Mouse (Mus musculus): ENCODE data around the gene Cdon. TPM values are rescaled to one million over a fixed set of nuclear protein-coding genes. Genes with fewer than 3 reads are reported as not detected.
A peak's percentile ranks its signal among the peaks of the same experiment; 100 is the strongest.

Cdon gene
- polyA plus RNA-seq, 1 experiment, result 13.2 TPM

DNA sequence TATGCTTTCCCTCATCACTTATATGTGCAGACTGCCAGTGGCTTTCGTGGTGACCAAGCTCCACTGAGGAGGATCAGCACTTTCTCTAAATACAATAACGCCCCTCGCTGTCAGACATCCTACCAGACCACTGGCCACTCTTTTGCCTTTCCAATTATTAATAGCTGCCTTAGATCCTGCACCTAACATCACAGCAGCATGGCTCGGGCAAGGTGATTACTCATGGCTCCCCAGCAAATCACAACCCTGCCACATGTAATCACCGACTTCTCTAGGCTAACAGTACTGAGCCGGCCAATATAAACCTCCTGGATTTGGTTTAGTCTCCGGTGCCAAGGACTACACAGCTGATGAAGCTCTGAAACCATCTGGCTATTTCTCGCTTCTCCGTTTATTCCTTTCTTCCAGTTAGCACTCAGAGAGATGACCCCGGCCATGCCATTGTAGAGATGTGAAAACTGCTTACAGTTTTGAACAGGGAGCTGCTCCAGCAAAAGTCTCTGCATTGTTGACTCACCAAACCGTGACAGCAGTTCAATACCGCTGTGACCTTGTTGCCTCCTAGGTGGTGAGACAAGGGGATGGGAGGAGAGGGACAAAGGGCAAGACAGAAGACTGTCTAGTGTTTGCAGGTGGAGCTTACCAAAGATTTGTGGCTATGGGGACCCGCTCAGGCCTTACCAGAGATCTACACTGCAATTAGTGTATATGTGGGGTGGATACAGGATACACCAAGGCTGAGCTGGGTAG lies 118.2 kb downstream of the Cdon start:
- no peak for DNase-seq
- WGBS, result 40% methylated on average over 13 of the region's 13 CpGs
- no peaks in the 10 kb centered on the region for H3K27me3 ChIP-seq (ENCODE audit: control insufficient read depth, insufficient read depth, low read length)
- no peak overlapping the region for H3K4me3 ChIP-seq (replicated peaks; ENCODE audit: insufficient read depth, low read depth, low read length)
- H3K4me1 ChIP-seq (ENCODE audit: control insufficient read depth, insufficient read depth, low read length), result 0 out of 2 replicates have a peak, but pooled peaks cover 3% of the 10 kb centered on the region
- no peak for TF ChIP-seq CTCF (IDR thresholded peaks at IDR 0.05; ENCODE audit: borderline replicate concordance, insufficient read depth, low read depth, low read length)
- no peak for TF ChIP-seq POLR2A (IDR thresholded peaks at IDR 0.05; ENCODE audit: borderline replicate concordance, insufficient read depth, low read length)
- H3K27ac ChIP-seq (ENCODE audit: insufficient read depth, low read length), result no peak overlapping the region

DNA sequence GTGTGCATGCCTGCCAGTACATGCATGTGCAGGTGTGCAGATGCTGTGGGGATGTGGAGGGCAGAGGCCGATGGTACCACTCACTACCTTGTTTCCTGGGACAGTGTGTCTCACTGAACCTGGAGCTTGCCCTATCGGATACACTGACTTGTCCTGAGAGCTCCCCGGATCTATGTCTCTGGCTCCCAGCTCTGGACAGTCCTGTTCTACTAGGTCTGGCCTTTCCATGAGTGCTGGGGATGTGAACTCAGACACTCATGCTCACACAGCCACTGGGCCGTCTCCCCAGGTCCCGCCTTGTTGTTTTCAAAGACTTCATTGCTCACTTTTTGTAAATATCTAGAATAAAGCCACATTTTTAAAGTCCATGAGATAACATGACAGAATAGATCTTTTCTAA lies 120.1 kb downstream of the Cdon start:
- Histone ChIP-seq H3K4me3 (replicated peaks; ENCODE audit: insufficient read depth, low read depth, low read length) (no peak overlapping the region), H3K27ac (ENCODE audit: insufficient read depth, low read length) (no peak overlapping the region), H3K27me3 (ENCODE audit: control insufficient read depth, insufficient read depth, low read length) (no peaks in the 10 kb centered on the region), H3K4me1 (ENCODE audit: control insufficient read depth, insufficient read depth, low read length) (0 out of 2 replicates have a peak, but pooled peaks cover 3% of the 10 kb centered on the region)
- WGBS, result 91% methylated on average over 5 of the region's 5 CpGs
- TF ChIP-seq CTCF (IDR thresholded peaks at IDR 0.05; ENCODE audit: borderline replicate concordance, insufficient read depth, low read depth, low read length) (no peak), POLR2A (IDR thresholded peaks at IDR 0.05; ENCODE audit: borderline replicate concordance, insufficient read depth, low read length) (no peak)
- DNase-seq, result no peak

DNA sequence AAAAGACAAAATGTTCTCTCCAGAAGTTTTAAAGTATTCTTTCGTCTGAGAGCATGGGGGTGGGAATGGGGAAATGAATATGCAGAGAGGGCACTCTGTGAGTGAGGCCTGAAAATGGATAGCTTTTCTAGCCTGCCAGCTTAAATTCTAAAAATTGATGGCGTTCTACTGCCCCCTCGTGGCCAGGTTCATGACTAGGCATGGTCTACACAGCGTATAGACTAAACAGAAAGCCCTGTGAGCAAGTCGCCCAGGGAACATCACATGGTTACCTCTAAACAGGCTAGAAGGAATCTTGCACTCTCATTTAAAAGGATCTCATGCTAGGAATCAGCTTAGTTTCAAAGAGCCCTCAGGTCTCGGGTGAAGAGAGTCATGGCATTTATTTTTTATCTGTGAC lies 120.6 kb downstream of the Cdon start:
- WGBS, result 13% methylated on average over 6 of the region's 6 CpGs
- TF ChIP-seq CTCF (IDR thresholded peaks at IDR 0.05; ENCODE audit: borderline replicate concordance, insufficient read depth, low read depth, low read length) (peak; percentile 81), POLR2A (IDR thresholded peaks at IDR 0.05; ENCODE audit: borderline replicate concordance, insufficient read depth, low read length) (no peak)
- Histone ChIP-seq H3K27me3 (ENCODE audit: control insufficient read depth, insufficient read depth, low read length) (no peaks in the 10 kb centered on the region), H3K4me3 (replicated peaks; ENCODE audit: insufficient read depth, low read depth, low read length) (no peak overlapping the region), H3K27ac (ENCODE audit: insufficient read depth, low read length) (no peak overlapping the region), H3K4me1 (ENCODE audit: control insufficient read depth, insufficient read depth, low read length) (0 out of 2 replicates have a peak, but pooled peaks cover 3% of the 10 kb centered on the region)
- peak; percentile 62 to 80 for DNase-seq

DNA sequence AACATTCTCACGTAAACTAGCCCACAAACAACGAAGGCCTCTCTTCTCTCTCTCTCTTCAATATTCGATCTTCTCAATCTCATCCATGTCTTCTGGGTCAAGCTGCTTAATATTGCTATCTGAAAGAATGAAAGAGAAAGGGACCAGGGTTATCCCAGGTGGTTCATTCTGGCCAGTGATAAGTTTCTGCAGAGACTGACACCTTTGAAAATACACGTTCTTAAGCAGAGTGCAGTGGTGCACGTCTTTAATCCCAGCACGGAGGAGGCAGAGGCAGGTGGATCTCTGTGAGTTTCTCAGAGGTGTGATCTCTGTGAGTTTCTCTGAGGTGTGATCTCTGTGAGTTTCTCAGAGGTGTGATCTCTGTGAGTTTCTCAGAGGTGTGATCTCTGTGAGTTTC lies 121.0 kb downstream of the Cdon start:
- DNase-seq, result no peak
- 68% methylated on average over 6 of the region's 6 CpGs for WGBS
- Histone ChIP-seq H3K4me1 (ENCODE audit: control insufficient read depth, insufficient read depth, low read length) (0 out of 2 replicates have a peak, but pooled peaks cover 3% of the 10 kb centered on the region), H3K27me3 (ENCODE audit: control insufficient read depth, insufficient read depth, low read length) (no peaks in the 10 kb centered on the region), H3K27ac (ENCODE audit: insufficient read depth, low read length) (no peak overlapping the region), H3K4me3 (replicated peaks; ENCODE audit: insufficient read depth, low read depth, low read length) (no peak overlapping the region)
- no peak for TF ChIP-seq CTCF (IDR thresholded peaks at IDR 0.05; ENCODE audit: borderline replicate concordance, insufficient read depth, low read depth, low read length)
- no peak for TF ChIP-seq POLR2A (IDR thresholded peaks at IDR 0.05; ENCODE audit: borderline replicate concordance, insufficient read depth, low read length)

DNA sequence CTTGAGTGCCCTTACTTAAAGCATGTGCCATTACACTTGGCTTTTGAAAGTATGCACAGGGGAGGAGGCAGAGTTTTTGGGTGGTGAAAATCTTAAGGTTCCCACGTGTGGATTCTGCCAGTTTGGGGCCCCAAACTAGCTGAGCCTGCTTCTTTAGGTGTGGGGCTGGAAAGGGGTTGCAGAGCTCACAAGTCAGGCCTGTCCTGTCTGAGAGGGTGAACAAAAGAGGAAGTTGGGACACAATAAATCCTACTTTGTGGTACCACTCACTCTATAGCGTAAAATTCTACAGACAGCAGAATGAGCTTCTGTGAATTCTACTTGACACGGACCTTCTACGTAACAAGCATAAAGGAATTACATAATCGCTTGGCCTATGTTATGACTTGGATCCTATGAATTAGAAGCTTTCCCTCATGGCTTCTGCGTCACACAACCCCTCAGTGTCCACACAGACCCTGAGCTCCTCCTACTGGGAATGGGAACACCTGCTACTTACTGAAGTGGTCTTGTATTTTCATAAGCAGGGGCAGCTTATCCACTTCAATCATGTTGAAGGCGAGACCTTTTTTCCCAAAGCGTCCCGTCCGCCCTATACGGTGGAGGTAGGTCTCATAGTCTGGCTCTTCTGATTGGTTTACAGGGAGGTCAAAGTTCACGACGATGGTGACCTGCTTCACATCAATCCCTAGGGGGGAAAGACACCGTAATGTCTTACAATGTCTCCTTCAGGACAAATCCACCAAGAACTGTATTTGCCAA lies 122.4 kb downstream of the Cdon start:
- Histone ChIP-seq H3K4me3 (replicated peaks; ENCODE audit: insufficient read depth, low read depth, low read length) (no peak overlapping the region), H3K4me1 (ENCODE audit: control insufficient read depth, insufficient read depth, low read length) (0 out of 2 replicates have a peak, but pooled peaks cover 3% of the 10 kb centered on the region), H3K27me3 (ENCODE audit: control insufficient read depth, insufficient read depth, low read length) (no peaks in the 10 kb centered on the region), H3K27ac (ENCODE audit: insufficient read depth, low read length) (no peak overlapping the region)
- no peak for DNase-seq
- TF ChIP-seq POLR2A (IDR thresholded peaks at IDR 0.05; ENCODE audit: borderline replicate concordance, insufficient read depth, low read length) (no peak), CTCF (IDR thresholded peaks at IDR 0.05; ENCODE audit: borderline replicate concordance, insufficient read depth, low read depth, low read length) (no peak)
- WGBS, result 89% methylated on average over 14 of the region's 14 CpGs

DNA sequence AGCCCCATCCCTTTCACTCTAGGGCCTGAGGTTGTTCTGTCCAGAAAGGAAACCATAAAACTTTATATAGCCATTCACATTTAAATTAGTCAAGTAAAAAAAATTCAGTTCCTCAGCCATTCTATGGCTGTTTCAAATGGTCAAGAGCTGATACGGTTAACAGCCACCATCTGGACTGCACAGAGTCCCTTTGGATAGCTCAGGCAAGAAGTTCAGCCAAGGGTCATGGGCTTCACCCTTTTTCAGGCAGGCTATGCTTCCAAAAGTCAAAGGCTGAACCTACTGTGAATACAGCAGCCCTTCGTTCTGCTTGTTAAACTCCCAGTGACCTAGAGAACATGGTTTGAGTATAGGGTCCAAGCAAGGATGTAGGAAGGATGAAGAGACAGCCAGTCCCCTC lies 123.7 kb downstream of the Cdon start:
- TF ChIP-seq POLR2A (IDR thresholded peaks at IDR 0.05; ENCODE audit: borderline replicate concordance, insufficient read depth, low read length) (no peak), CTCF (IDR thresholded peaks at IDR 0.05; ENCODE audit: borderline replicate concordance, insufficient read depth, low read depth, low read length) (no peak)
- Histone ChIP-seq H3K4me3 (replicated peaks; ENCODE audit: insufficient read depth, low read depth, low read length) (no peak overlapping the region), H3K27me3 (ENCODE audit: control insufficient read depth, insufficient read depth, low read length) (no peaks in the 10 kb centered on the region), H3K27ac (ENCODE audit: insufficient read depth, low read length) (no peak overlapping the region), H3K4me1 (ENCODE audit: control insufficient read depth, insufficient read depth, low read length) (no peaks in the 10 kb centered on the region)
- no peak for DNase-seq
- 76% methylated on average over 2 of the region's 2 CpGs for WGBS

DNA sequence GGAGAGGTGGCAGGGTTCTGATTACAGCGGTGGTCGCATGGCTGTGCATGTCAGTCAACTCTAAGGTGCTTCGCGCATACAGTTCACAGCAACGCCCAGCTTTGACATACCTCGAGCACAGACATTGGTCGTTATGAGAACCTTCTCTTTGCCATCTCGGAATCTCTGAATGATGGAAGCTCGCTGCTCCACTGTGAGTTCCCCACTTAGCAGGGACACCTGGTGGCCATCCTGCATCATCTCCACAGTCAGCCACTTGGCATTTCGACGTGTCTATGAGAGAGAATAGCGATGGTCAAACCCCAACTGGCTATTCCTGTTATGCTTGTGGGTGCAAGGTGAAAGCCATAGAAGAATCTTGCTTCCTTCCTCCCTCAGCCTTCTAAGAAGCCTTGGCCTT lies 124.8 kb downstream of the Cdon start:
- no peak for DNase-seq
- no peak for TF ChIP-seq CTCF (IDR thresholded peaks at IDR 0.05; ENCODE audit: borderline replicate concordance, insufficient read depth, low read depth, low read length)
- no peak for TF ChIP-seq POLR2A (IDR thresholded peaks at IDR 0.05; ENCODE audit: borderline replicate concordance, insufficient read depth, low read length)
- Histone ChIP-seq H3K4me3 (replicated peaks; ENCODE audit: insufficient read depth, low read depth, low read length) (no peak overlapping the region), H3K27me3 (ENCODE audit: control insufficient read depth, insufficient read depth, low read length) (no peaks in the 10 kb centered on the region), H3K4me1 (ENCODE audit: control insufficient read depth, insufficient read depth, low read length) (no peaks in the 10 kb centered on the region), H3K27ac (ENCODE audit: insufficient read depth, low read length) (no peak overlapping the region)
- WGBS, result 67% methylated on average over 12 of the region's 12 CpGs

Measured in cerebellum, adult 2 months (tissue).